Comparison of ENCODE assay signal across 26 mouse cellular contexts in the genomic region with DNA sequence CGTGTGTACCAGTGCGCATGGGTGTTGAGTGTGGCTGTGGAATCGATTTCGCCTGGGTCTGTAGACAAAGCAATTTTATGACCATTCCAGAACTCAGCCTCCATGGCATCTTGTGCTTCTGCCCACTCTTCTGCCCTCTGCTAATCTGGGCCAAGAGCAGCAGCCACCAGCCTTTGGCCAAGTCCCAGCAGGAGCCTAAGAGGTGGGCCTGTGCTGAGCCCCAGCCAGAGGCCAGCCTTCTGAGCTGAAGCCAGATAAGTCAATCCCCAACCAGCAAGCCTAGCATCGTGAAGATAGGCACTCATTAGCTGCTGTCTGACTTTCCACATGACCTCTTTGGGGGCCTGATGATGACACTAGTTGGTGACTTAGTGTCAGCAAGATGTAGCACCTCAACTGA.
"Had no signal": no experiment of that assay in that cellular context is flagged by ENCODE, and none has a peak within 500 bp of the region (broad histone marks: within the 10 kb centered on the region; RNA-seq: fewer than 3 reads in every experiment).

No protein-coding gene starts in this region.

- H3K4me1 ChIP-seq: intestine, embryonic 15.5 days; liver, embryonic 13.5 days had no signal

- H3K27me3 ChIP-seq: heart, embryonic 12.5 days; hindbrain, embryonic 12.5 days; hindbrain, embryonic 15.5 days; intestine, embryonic 15.5 days; limb, embryonic 12.5 days; liver, embryonic 13.5 days had no signal

- H3K4me3 ChIP-seq: gastrocnemius, adult 2 months; heart, embryonic 10.5 days; heart, embryonic 12.5 days; hindbrain, embryonic 10.5 days; hindbrain, embryonic 12.5 days; hindbrain, embryonic 15.5 days; intestine, embryonic 15.5 days; layer of hippocampus, adult 2 months; left cerebral cortex, adult 2 months; limb, embryonic 10.5 days; limb, embryonic 12.5 days; liver, embryonic 13.5 days had no signal

- H3K27ac ChIP-seq: gastrocnemius, adult 2 months; heart, embryonic 10.5 days; hindbrain, embryonic 10.5 days; hindbrain, embryonic 12.5 days; hindbrain, embryonic 15.5 days; intestine, embryonic 15.5 days; layer of hippocampus, adult 2 months; left cerebral cortex, adult 2 months; limb, embryonic 10.5 days; limb, embryonic 12.5 days; liver, embryonic 13.5 days had no signal

- H3K36me3 ChIP-seq: heart, embryonic 10.5 days; heart, embryonic 12.5 days; hindbrain, embryonic 10.5 days; hindbrain, embryonic 12.5 days; hindbrain, embryonic 15.5 days; intestine, embryonic 15.5 days; limb, embryonic 10.5 days; limb, embryonic 12.5 days; liver, embryonic 13.5 days had no signal

- H3K4me2 ChIP-seq: heart, embryonic 12.5 days; hindbrain, embryonic 12.5 days; hindbrain, embryonic 15.5 days; intestine, embryonic 15.5 days; limb, embryonic 12.5 days; liver, embryonic 11.5 days; liver, embryonic 13.5 days had no signal

- DNase-seq: gastrocnemius, adult 2 months; gastrocnemius, postnatal 10 days; gastrocnemius, postnatal 25 days; heart, adult 18-20 months; heart, postnatal 10 days; heart, postnatal 4 days; kidney, adult 18-20 months; kidney, adult 8-10 months; kidney, postnatal 10 days; kidney, postnatal 25 days; kidney, postnatal 4 days; liver; liver, embryonic 13.5 days had no signal

- H3K9ac ChIP-seq: heart, embryonic 12.5 days; hindbrain, embryonic 12.5 days; hindbrain, embryonic 15.5 days; intestine, embryonic 15.5 days; limb, embryonic 12.5 days; liver, embryonic 13.5 days had no signal

- ATAC-seq: inflammation-experienced regulatory T-cells, adult 6 months; intestine, embryonic 15.5 days; intestine, postnatal 0 days had no signal

- H3K9me3 ChIP-seq: heart, embryonic 10.5 days; heart, embryonic 12.5 days; hindbrain, embryonic 10.5 days; hindbrain, embryonic 12.5 days; hindbrain, embryonic 15.5 days; intestine, embryonic 15.5 days; limb, embryonic 10.5 days; limb, embryonic 12.5 days; liver, embryonic 13.5 days had no signal
